Mouse (Mus musculus) layer of hippocampus, adult 6 months (tissue): Measurements from ENCODE around the gene Vmn1r68. TPM values are rescaled to one million over a fixed set of nuclear protein-coding genes. Genes with fewer than 3 reads are reported as not detected.

Experiments used
- long read RNA-seq, 2 experiments: library from polyadenylated mRNA; unstranded; transcript quantifications; one replicate each; pipeline ENCODE4 v2.0.0; 2019 to 2020
- polyA plus RNA-seq: library from polyadenylated mRNA; unstranded; fragments of <200 nt; fragmentation: Nextera tagmentation; gene quantifications from 2 replicates; pipeline ENCODE4 v1.2.3, GENCODE M21; 2021

The Vmn1r68 gene
- not detected in 2 replicates for polyA plus RNA-seq
- long read RNA-seq, experiment 1: 0 reads
- long read RNA-seq, experiment 2: 0 reads

DNA sequence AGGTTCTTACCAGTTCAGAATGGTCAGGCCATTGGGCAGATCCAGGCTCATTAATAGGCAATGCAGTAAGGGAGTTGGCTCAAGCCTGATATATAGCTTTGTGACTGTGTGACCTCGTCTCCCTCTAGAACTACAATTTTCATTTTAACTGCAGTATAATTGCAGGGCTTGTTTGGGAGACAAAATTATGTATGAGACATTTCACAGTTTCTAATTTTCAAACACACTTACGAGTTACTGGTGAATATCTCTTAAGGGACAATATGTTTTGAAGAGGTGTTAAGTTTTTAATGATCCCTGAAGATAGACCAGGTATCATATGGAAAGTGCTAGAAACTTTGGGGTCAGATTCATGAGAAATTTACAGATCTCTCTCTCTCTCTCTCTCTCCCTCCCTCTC lies at the start of gene Vmn1r68:
Gene Vmn1r68, minus strand, starts transcription at position 101 of the 400 bp plus-strand sequence.

DNA sequence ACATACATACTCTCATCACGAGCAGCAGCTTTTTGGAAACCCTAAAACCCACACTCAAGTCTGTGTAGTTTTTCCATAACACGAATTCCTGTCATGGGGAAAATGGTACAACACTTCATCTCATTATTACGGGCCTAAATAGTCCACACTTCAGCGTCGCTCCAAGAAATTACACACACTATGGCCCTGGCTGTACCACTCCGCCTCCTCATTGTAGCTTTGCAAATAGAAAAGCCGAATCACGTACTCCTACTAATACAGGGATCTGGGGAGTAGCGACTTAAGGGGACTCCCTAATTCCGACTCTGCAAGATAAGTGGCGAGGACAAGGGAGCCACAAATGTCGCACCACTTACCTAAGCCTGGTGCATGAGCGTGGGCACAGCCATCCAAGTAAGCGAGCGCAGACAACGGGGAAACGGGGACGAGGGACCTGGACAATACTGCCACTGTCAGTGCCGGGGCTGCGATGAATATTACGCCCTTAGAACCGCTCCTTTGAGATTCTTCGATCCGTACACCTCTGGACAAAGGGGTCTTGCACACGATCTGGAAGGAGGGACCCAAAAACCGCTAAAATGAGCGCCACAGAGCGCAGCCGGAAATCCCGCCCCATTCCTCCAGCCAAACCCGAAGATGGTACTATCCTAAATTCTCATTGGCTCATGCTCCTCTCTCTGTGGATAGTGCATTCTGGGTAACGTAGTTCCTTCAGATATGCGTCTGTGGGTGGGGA lies 63.3 kb downstream of the Vmn1r68 start, which contains the start of gene Zik1:
Gene Zik1, minus strand, starts transcription at position 609 of the 736 bp plus-strand sequence.

Other genes starting within 250 kb of the Vmn1r68 start
- not detected in 2 replicates for gene Vmn1r67, start 115.2 kb downstream of the Vmn1r68 start, polyA plus RNA-seq
- 5.0 and 5.4 TPM in 2 replicates for gene Zik1, start 63.1 kb downstream of the Vmn1r68 start, polyA plus RNA-seq
- not detected in 2 replicates for gene Vmn1r69, start 55.2 kb upstream of the Vmn1r68 start, polyA plus RNA-seq
- not detected in 2 replicates for gene Vmn1r70, start 73.0 kb upstream of the Vmn1r68 start, polyA plus RNA-seq
- gene Nlrp4b, start 129.3 kb upstream of the Vmn1r68 start, polyA plus RNA-seq: not detected in 2 replicates
- gene Vmn1r71, start 195.9 kb upstream of the Vmn1r68 start, polyA plus RNA-seq: not detected in 2 replicates